Mouse (Mus musculus) testis, adult 2 months (tissue): ENCODE measurements around the gene Scnn1b.

Experiments
- CTCF ChIP-seq: fragments of 200-500 bp; IDR thresholded peaks from 2 replicates; pipeline ENCODE4 v1.5.1; 2012; ENCODE audit warnings: low read depth, mild to moderate bottlenecking, inconsistent platforms, low read length, moderate library complexity; ENCODE audit not compliant: control insufficient read depth, insufficient read depth, insufficient replicate concordance
- POLR2A ChIP-seq: fragments of 200-500 bp; IDR thresholded peaks from 2 replicates; pipeline ENCODE4 v1.6.1; 2012; ENCODE audit warnings: low read depth, mild to moderate bottlenecking, inconsistent platforms, low read length, moderate library complexity; ENCODE audit not compliant: control insufficient read depth

DNA sequence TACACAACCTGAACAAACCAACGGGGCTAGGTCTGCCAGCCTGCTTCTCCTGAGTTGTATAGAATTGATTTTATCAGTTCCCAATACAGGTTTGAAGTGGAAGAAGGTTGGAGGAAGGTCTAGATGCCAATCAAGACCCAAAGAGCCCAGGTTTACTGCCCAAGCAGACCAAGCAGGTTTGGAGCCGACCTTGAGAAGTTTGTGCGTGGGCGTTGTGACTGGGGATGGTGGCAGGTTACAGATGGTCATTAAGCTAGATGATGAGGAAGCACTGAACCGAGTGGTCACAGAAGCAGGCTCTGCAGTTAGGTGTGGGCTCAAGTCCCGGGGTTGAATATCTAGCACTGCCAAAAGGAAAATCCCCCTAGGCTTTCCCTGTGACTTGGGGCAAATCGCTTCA is 9.9 kb downstream of the Scnn1b start:
- no peak for TF ChIP-seq CTCF
- no peak for TF ChIP-seq POLR2A
